Mouse (Mus musculus) cerebellum, postnatal 36 days (tissue): Measurements from ENCODE around the gene Syt12.

Source experiments
- DNase-seq, 2 experiments: peaks; one replicate each; pipeline ENCODE4 v3.0.0; 2021 to 2022; ENCODE audit warnings: mixed read lengths in 2 of 2

Syt12 gene

GRCm38 (mm10) chr19:4477345-4478189 is at the start of gene Syt12:
TSS of gene Syt12 (minus strand) at chr19:4477447.
- DNase-seq, result peak; percentile 87 to 91

GRCm38 (mm10) chr19:4521426-4522050 is 44.3 kb upstream of the Syt12 start:
- no peak for DNase-seq

- DNase-seq, result no peak
Observed at GRCm38 (mm10) chr19:4517483-4517882, 40.2 kb upstream of the Syt12 start.

- no peak for DNase-seq
Observed at GRCm38 (mm10) chr19:4516288-4516687, 39.0 kb upstream of the Syt12 start.

- no peak for DNase-seq
Observed at GRCm38 (mm10) chr19:4515746-4516145, 38.5 kb upstream of the Syt12 start.

GRCm38 (mm10) chr19:4513236-4513858 is 36.1 kb upstream of the Syt12 start:
- no peak for DNase-seq

GRCm38 (mm10) chr19:4511116-4511841 is 34.0 kb upstream of the Syt12 start:
- no peak for DNase-seq

- DNase-seq, result peak; percentile 96 to 98
Observed at GRCm38 (mm10) chr19:4509986-4510963, 33.0 kb upstream of the Syt12 start, which contains the start of gene Pcx. TSS of gene Pcx (plus strand) at chr19:4510472.

GRCm38 (mm10) chr19:4507746-4508145 is 30.5 kb upstream of the Syt12 start:
- DNase-seq, result no peak

GRCm38 (mm10) chr19:4504830-4505229 is 27.6 kb upstream of the Syt12 start:
- no peak for DNase-seq

GRCm38 (mm10) chr19:4502701-4503100 is 25.5 kb upstream of the Syt12 start:
- DNase-seq, result no peak

GRCm38 (mm10) chr19:4498062-4498933 is 21.1 kb upstream of the Syt12 start, which contains the start of gene 2010003K11Rik:
TSS of gene 2010003K11Rik (minus strand) at chr19:4498583.
- no peak for DNase-seq

- DNase-seq, result peak; percentile 81
Observed at GRCm38 (mm10) chr19:4497263-4497973, 20.2 kb upstream of the Syt12 start.

- DNase-seq, result peak in 1 of 2 experiments; percentile 54
Observed at GRCm38 (mm10) chr19:4496535-4497262, 19.5 kb upstream of the Syt12 start.

- no peak for DNase-seq
Observed at GRCm38 (mm10) chr19:4495814-4496213, 18.6 kb upstream of the Syt12 start.

- no peak for DNase-seq
Observed at GRCm38 (mm10) chr19:4494707-4495106, 17.5 kb upstream of the Syt12 start.

GRCm38 (mm10) chr19:4492526-4493296 is 15.5 kb upstream of the Syt12 start:
- DNase-seq, result peak; percentile 95

- no peak for DNase-seq
Observed at GRCm38 (mm10) chr19:4491080-4491695, 13.9 kb upstream of the Syt12 start.
